18 mouse cellular contexts compared by ENCODE assay signal in genomic region chr10:92135521-92135920, GRCm38 (mm10).
DNase-seq lines count a peak whose midpoint lies in the region; ATAC-seq and TF ChIP-seq lines count a peak whose summit lies in the region.
"Had no signal": no experiment of that assay in that cellular context is flagged by ENCODE, and none has a peak within 500 bp of the region (broad histone marks: within the 10 kb centered on the region; RNA-seq: fewer than 3 reads in every experiment).

No protein-coding gene starts in this region.

- 29% methylated on average over 5 of the region's 5 CpGs for WGBS in liver, adult 2 months
- WGBS in liver, postnatal 0 days (ENCODE audit: insufficient replicate concordance): 67% methylated on average over 5 of the region's 5 CpGs

- no peak overlapping the region for H3K4me3 ChIP-seq in liver, adult 2 months (ENCODE audit: insufficient read depth, low read depth, low read length)
- no peak overlapping the region for H3K4me3 ChIP-seq in liver, postnatal 0 days (ENCODE audit: low read depth, low read length)

- peaks cover 2% of the 10 kb centered on the region; the same call in 1 of the 2 replicates for H3K4me1 ChIP-seq in liver, adult 2 months (ENCODE audit: control insufficient read depth, insufficient read depth, low read length)
- H3K4me1 ChIP-seq in liver, postnatal 0 days (ENCODE audit: insufficient read depth): no peaks in the 10 kb centered on the region

- no peak for ATAC-seq in liver, postnatal 0 days
- ATAC-seq: activated CD4-positive, CD25-positive, alpha-beta regulatory T cell, adult 4 months; CD4-positive, CD25-positive, alpha-beta regulatory T cell, adult 4 months; Patski had no signal

- no peak overlapping the region for H3K4me2 ChIP-seq in liver, postnatal 0 days (ENCODE audit: low read depth, low read length)

- H3K27me3 ChIP-seq in liver, adult 2 months (ENCODE audit: control insufficient read depth, insufficient read depth, low read length): no peaks in the 10 kb centered on the region
- no peaks in the 10 kb centered on the region for H3K27me3 ChIP-seq in liver, postnatal 0 days (ENCODE audit: insufficient read depth, low read length)
- H3K27me3 ChIP-seq: CH12.LX, Patski had no signal

- no peak for TF ChIP-seq POLR2A in liver, adult 2 months (IDR thresholded peaks at IDR 0.05; ENCODE audit: extremely low read depth, insufficient read depth, low read length)

- no peak overlapping the region for H3K9ac ChIP-seq in liver, adult 2 months (ENCODE audit: low read depth, low read length)
- no peak overlapping the region for H3K9ac ChIP-seq in liver, postnatal 0 days (replicated peaks)

- no peaks in the 10 kb centered on the region for H3K79me2 ChIP-seq in liver, adult 2 months (ENCODE audit: control insufficient read depth, insufficient read depth, low read length)

- TF ChIP-seq CTCF in liver, adult 2 months (IDR thresholded peaks at IDR 0.05; ENCODE audit: low read depth, low read length): no peak
- TF ChIP-seq CTCF in liver, postnatal 0 days (IDR thresholded peaks at IDR 0.05; ENCODE audit: low read depth): no peak

- no peaks in the 10 kb centered on the region for H3K9me3 ChIP-seq in liver, postnatal 0 days (ENCODE audit: low read length)

- H3K27ac ChIP-seq in liver, adult 2 months (replicated peaks; ENCODE audit: insufficient read depth, low read depth, low read length): no peak overlapping the region
- no peak overlapping the region for H3K27ac ChIP-seq in liver, postnatal 0 days (ENCODE audit: low read depth)

- no peak for TF ChIP-seq EP300 in liver, postnatal 0 days (IDR thresholded peaks at IDR 0.05; ENCODE audit: low read depth)

- peak; percentile 93 for DNase-seq in liver, adult 2 months (ENCODE audit: extremely low read depth, low read depth, low spot score)
- DNase-seq in liver, postnatal 0 days: no peak
- DNase-seq: adrenal gland, adult 2 months; adrenal gland, adult 8-10 months; adrenal gland, postnatal 10 days; adrenal gland, postnatal 14 days; adrenal gland, postnatal 25 days; adrenal gland, postnatal 36 days; B cell, adult 2 months; cerebellum, adult 11 months; cerebellum, adult 11-12 months; cerebellum, adult 18-20 months; cerebellum, adult 2 months had no signal

- no peaks in the 10 kb centered on the region for H3K36me3 ChIP-seq in liver, adult 2 months (ENCODE audit: control insufficient read depth, insufficient read depth, low read length)
- H3K36me3 ChIP-seq in liver, postnatal 0 days (replicated peaks; ENCODE audit: insufficient read depth, low read length): no peaks in the 10 kb centered on the region
- H3K36me3 ChIP-seq: G1E had no signal
